Mouse (Mus musculus) mouse trophoblast stem cell (cell line): ENCODE data around the gene 1700020D05Rik.

ENCODE experiments used
- in situ Hi-C, 2 experiments: fragments of 300-500 bp; cut with MseI, MboI; formaldehyde crosslinking; loops; 2 replicates in 1 of 2; 3 replicates in 1 of 2; pipeline ENCODE4 v1.15.1; 2025

The 1700020D05Rik gene

DNA sequence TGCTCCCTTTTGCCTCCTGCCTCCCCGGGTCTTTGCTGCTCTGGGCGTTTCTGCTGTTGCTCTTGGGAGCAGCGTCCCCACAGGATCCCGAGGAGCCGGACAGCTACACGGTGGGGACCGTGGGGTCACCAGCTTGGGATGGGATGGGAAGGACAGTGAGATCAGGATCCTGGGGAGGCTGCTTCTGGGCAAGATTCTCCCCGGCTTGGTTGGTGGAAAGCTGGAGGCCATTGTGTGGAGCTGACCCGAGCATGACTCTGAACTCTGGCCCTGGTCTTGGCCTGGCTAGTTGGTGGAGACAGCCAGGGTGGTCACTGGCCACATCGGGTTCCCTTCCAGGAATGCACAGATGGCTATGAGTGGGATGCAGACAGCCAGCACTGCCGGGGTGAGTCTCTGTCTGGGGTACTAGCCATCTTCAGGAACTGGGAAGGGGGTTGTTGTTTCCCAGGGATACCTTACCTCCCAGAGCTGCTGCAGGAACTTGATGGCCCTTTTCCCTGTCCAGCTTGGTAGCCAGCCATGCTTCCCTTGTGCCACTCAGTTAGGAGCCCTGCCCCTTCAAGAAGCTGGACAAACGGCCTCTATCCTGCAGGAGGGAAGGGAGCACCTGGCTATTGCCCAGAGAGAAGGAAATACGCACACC is 28.4 kb downstream of the 1700020D05Rik start:
- in situ Hi-C loops = no loop called here

DNA sequence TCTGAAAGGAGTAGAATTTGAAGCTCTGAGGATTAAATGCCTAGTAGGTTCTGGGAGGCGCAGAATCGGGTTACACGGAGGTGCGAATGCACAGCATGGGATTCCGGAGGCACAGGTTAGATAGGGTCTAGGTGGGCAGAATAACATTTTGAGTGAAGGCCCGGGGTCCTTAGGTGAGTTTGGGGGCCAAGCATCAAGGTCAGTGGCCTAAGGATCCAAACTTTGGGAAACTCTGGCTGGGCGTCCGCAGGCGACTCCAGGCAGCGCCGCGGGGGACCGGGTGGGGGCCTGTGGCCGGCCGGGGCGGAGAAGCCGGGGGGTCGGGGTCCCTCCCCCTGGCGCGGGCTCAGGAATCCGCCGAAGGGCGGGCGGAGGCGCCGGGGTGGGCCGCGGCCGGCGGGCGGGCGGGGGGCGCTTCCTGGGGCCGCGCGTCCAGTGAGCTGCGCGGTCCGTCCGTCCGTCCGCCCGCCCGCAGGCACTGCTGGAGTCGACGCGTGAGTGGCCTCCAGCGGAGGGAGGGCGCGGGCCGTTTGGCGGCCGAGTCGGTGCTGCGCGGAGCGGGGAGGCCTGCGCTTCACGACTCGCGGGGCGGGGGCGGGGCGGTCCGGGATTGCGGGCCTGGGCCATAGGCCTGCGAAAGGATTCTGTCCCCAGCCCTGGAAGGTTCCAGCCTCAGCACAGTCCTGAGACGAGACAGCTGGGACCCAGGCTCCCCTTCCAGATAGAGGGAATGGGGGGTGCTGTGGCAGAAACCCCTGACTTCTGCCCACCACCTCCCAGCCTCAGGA is 29.1 kb downstream of the 1700020D05Rik start:
- in situ Hi-C loops = no loop called here

DNA sequence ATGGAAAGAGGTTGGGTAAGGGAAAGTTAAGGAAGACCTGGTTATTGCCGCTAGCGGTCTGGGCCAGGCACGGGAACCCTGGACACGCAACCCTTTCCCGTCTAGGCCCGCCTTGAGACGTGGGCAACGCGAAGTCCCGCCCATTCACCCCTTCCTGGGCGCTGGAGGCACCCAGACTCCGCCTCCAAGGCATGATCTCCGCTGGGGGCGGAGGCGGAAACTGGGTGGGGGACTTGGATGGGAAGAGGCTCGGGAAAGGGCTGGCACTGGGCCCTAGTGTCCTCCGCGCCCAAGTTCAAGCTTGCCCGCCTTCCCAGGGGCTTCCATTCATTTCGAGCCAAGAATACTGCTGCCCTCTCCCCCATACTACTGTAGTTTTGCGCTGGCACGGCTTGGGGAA is 29.9 kb downstream of the 1700020D05Rik start, which contains the start of gene Efemp2:
TSS of gene Efemp2 (plus strand) at position 235 of the 400 bp plus-strand sequence.
- in situ Hi-C loops = no loop called here

DNA sequence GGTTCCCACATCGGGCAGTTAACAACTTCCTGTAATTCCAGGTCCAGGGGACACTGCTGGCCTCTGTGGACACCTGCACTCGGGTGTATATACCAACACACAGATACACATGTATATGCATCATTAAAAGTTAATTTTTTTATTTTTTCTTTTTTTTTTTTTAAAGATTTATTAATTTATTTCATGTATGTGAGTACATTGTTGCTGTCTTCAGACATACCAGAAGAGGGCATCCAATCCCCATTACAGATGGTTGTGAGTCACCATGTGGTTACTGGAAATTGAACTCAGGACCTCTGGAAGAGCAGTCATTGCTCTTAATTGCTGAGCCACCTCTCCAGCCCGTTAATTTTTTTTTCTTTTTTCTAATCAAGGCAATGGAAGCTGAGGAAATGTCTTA is 30.7 kb downstream of the 1700020D05Rik start:
- in situ Hi-C loops = no loop called here

DNA sequence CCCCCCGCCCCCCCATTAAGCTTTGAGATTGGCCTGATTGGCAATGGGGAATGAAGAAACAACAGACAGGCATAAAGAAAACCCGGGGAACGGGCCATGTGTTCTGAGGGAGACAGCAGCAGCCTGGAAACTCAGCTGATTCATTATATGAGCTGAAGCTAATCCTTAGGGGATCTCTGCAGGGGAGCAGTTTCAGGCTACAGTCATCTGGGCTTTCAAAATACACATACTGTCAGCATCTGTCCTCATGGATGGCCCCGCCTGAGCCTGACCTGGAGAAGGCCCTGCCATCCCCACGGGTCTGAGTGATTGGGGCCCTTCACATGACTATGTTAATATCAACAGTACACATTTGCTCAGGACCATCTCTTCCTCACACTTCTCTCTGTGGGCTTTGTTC is 31.7 kb downstream of the 1700020D05Rik start:
- in situ Hi-C loops = no loop called here

DNA sequence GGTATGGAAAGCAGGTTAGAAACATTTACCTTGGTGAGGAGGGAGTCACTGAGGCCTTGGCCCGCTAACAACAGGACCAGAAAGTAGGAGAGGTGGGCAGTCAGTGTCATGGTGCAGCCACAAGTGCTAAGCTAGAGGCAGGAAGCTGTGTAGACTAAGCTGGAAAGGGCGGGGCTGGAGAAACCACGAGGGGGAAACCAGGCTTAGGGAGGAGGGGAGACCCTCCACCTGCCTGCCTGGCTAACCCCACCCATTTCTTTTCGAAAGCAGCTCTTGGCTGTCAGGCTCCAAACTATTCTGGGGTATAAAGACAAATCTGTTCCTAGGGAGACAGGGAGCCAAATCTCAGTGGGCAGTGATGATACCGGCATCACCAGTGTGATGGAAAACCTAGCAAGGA is 35.2 kb downstream of the 1700020D05Rik start, which contains the start of gene Ctsw:
TSS of gene Ctsw (minus strand) at position 134 of the 400 bp plus-strand sequence.
- in situ Hi-C loops = no loop called here

DNA sequence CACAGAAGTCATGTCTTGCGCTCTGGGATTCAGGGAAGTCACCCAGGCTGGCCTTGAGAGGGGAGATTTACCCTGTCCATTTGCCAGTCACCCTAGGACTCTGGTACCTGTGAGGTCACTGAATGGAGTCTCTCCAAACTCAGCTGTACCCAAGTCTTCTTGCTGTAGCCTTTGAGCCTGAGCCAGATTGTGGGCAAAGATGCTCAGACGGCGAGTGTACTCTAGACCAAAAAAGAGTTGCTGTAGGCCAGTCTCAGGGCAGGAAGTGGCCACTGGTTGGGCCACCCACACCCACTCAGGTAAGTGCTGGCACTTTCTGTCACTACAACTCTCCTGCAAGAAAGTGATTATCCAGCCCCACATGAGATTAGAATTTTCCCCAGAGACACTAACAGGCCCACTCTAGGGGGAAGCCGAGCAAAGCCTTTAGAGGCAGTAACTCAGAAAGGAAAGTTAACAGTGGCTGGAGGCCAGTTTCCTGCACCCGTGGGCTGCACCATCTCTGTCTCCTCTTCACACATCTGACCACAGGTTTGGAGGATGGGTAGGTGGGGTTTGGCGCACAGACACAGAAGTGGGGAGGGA is 36.6 kb downstream of the 1700020D05Rik start:
- in situ Hi-C loops = no loop called here

DNA sequence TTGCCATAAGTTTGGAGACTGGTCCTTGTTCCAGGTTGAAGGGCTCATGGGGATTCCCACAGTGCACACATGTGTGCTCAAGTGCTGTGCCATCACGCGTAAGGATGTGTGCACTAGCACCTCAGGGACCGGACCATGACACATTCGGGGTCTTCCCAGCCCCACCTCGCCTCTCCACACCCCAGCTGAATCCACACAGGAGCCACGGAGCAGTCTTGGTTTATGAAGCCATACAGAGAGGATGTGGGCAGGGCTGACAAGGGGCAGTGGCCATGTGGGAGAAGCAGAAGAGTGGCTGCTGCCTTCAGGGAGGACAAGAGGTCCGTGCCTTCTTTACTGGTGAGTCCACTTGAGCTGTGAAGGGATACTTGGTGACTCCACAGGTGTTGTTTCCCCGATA is 38.5 kb downstream of the 1700020D05Rik start:
- in situ Hi-C loops = no loop called here

DNA sequence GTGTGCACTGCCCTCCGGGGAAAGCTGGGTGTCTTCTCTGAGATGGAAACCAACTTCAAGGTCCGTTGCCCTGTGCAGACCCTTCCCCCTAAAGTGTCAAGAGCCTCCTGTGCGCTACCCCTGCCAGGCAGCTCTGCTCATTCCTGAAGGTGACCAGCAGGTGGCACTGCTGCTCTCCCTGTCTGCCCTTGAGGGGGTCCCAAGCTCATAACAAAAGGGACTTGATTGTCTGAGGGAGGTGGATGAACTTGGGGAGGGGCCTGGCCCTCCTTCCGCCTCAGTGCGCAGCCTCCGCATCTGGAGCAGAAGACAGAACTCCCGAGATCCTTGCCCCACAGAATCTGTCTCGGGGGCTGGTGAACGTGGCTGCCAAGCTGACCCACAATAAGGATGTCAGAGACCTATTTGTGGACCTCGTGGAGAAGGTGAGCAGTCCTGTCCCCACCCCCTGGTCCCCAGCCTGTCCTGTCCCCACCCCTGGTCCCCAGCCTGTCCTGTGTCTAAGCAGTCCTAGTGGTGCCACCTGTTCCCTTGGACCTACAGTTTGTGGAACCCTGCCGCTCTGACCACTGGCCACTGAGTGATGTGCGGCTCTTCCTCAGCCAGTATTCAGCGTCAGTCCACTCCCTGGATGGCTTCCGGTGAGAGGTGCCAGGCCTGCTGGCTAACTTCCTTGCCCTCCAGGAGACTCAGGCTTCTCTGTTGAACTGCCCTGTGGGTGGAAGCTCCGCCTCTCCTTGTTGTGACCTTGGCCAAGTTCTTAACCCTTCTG is 39.6 kb downstream of the 1700020D05Rik start:
- in situ Hi-C loops = no loop called here

DNA sequence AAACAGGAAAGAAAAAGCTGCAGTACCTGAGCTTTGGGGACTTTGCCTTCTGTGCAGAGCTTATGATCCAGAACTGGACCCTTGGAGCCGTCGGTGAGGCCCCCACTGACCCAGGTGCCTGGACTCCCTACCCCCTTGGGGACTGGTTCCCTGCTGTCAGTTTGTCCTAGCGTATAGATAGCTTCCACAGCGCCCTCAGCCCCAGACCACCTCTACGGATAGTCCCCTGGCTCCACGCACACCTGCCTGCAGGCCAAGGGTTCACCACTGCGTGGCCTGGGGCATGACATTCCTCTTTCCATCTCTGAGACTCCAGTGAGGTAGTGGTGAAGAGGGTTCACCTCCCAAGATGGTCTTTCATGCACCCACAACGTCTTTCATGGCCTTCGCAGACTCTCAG is 40.4 kb downstream of the 1700020D05Rik start:
- in situ Hi-C loops = no loop called here

DNA sequence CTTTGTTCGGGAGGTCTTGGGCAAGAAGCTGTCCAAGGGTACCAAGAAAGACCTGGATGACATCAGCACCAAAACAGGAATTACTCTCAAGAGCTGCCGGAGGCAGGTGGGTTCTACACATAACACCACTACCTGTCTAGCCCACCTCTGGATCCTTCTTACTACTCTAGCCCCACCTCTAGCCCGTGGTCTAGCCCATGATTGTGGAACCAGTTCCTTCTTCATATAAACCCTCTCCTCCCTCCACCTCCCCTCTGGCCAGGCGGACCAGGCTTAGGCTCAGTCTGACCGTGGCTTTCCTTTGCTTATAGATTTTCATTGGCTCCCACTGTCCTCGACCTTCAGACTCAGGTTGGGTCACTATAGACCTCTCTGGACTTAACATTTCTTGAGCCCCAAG is 42.2 kb downstream of the 1700020D05Rik start:
- in situ Hi-C loops = no loop called here

DNA sequence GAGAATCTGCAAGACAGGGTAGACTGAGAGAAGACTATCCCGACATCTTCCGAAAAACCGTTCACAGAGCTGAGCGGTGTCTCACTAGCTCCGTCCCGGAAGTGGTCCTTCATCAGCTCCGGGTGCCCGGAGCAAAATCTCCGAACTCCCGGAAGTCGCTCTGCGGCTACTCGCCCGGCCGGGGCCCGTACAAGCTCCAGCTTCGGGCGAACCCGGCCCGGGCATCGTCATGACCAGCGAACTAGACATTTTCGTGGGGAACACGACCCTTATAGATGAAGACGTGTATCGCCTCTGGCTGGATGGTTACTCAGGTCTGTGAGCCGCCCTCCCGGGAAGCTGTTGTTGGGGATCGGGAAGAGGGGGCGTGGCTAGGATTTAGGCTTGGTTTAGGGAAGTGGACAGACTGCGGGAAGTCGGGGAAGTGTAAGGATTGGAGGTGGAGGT is 43.1 kb downstream of the 1700020D05Rik start, which contains the start of gene Fibp:
TSS of gene Fibp (plus strand) at position 151 of the 447 bp plus-strand sequence.
- in situ Hi-C loops = no loop called here

DNA sequence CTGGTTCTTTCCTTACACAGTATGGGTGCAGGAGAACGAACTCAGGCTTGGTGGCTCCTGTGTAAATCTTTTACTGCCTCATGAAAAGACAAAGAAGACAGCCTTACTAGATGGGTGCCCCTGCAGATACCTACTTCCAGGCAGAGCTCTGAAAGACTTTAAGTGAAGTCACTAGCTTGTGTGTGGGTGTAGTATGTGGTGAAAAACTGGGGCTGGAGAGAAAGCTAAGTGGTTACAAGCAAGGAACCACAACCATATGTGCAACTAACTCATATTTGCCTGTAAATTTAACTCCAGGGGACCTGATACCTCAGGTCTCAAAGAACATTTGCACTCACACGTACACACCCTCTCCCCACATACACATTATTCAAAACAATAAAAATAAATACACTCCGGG is 43.7 kb downstream of the 1700020D05Rik start:
- in situ Hi-C loops = no loop called here

DNA sequence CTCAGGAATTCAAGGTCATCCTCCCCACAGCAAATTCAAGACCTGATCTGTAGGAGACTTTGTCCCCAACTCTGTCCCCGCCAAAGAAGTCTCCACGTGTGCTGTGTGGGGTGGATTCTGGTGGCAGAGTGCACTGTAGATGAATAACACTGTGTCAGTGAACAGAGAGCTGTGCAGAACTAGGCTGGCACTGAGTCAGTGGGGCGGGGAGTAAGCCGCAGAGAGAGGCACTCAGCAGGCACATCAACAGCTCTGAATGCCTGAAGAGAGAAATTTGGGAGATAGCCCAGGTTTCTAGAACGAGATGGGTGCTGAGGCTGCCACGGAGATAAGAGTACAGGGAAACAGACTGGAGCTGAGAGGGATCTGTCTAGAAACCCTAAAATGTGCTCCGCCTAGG is 44.6 kb downstream of the 1700020D05Rik start:
- in situ Hi-C loops = no loop called here

DNA sequence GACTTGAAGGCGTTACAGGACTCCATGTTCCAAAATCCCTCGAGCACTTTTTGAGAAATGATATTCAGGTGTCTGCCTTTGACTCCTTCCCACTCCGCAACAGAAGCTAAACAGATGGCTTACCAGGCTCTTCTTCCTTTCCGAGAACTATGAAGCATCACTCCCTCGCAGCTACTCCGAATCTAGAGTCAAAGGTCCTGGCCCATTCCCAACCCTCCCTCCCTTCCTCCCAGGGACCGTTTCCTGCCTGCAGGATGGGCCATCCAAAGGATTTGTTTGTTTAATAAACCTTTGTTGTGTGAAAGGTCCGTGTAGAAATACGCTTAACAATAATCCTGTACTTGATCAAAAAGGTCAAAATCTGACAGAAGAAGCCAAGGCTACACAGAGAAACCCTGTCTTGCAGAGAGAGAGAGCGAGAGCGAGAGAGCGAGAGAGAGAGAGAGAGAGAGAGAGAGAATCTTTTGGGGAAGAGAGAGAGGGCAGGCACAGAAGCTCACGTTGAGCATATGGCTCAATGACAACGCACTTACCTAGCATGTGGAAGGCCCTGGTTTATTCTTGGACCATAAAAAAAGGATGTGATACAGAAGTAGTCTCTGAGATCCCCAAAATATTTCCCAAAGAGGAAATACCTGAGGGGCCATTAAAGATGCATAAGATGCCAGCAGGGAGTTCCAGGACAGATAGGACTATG is 45.7 kb downstream of the 1700020D05Rik start, which contains the start of gene Ccdc85b:
TSS of gene Ccdc85b (minus strand) at position 149 of the 697 bp plus-strand sequence.
- in situ Hi-C loops = no loop called here

DNA sequence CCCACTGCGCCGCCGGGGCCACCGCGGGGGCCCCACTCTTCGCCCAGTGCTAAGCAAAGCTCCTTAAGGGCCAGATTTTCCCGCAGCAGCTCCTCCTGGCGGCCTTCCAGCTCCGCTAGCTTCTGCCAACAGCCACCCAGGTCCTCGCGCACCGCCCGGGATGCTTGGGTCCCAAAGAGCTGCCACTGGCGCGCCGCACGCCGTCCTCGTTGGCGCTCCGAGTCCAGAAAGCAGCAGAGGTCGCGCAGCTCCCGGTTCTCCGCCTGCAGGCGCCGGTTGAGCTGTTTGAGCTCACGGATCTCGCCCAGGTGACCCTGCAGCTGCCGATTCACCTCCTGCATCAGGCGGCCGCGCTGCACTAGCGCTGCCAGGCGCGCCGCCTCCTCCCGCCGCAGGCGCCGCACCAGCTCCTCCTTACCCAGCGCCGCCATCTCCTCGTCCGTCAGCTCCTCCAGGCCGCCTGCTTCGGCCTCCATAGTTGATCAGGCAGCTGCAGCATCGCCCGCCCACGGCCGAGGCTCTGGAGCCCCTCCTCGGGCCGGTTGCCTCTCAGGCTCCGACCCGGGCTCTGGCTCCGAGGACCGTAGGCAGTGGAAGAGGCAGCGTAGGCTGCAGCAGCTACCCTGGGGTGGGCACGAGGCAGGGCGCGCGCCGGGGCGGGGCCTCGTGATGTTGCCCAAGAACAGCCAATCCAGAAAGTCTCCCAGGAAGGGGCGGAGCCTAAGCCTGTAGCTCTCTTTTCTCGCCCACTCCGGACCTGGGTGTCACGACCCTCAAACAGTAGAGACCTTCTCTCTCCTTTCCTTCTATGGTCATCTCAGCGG is 46.5 kb downstream of the 1700020D05Rik start:
- in situ Hi-C loops = no loop called here

DNA sequence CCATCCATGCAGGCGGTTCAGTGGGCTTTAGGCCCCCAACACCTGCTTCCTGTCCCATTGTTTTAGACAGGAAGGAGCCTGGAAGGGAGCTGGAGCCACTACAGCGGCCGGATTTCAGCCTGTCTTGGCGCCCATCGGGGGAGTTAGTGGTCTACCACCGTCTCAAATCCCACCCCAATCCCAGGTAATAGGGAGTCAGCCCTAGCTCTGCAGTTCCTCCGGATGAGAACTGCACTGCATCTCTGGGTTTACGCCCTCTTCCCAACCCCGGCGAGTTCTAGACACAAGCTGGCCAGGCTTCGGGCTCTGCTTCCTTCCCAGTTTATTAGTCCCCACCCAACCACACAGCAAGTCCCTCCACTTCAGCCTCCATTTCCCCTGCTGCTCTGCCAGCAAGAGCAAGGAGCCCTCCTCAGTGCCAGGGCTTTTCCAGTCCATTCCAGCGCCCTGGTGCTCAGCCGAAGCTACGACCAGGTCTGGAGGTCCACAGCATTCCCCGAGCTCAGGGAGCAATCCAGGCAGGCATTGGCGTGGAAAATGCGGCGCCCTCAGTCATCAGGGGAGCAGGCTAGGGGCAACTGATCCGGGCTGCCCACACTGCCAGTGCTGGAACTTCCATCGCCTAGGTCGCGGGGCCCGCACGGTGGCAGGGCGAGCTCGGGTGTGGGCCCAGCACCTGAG is 47.2 kb downstream of the 1700020D05Rik start:
- in situ Hi-C loops = no loop called here

DNA sequence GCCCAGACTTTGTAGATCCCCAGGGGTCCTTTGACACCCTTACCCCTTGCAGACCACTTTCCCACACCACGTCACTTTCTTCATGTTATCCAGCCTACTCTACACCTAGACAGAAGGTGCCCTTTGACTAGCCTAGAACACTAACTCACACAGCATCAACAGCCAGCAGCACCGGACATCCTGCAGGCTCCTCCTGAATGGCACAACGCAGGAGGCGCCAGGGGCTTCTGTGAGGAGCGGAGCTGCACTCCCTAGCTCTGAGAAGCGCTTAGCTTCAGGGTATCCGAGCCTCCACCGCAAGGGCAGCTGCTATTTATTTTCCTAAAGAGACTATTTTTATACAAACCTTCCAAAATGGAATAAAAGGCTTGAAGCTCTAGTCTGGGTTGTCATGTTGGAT is 48.0 kb downstream of the 1700020D05Rik start:
- in situ Hi-C loops = no loop called here

DNA sequence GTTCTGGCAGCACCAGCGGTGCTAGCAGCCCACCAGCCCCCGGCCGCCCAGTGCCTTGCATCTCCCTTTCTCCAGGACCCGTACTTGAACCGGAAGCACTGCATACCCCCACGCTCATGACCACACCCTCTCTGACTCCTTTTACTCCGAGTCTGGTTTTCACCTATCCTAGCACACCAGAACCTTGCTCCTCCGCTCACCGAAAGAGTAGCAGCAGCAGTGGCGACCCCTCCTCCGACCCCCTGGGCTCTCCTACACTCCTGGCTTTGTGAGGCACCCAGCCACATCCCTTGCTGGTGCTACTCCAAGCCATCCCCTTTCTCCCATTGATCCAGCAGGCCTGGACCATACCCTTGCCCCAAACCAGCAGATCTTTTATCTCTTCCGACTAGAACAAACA is 48.5 kb downstream of the 1700020D05Rik start:
- in situ Hi-C loops = no loop called here
